Mouse (Mus musculus) layer of hippocampus, postnatal 25 days (tissue): ENCODE data around the gene Kbtbd2. TPM values are rescaled to one million over a fixed set of nuclear protein-coding genes. Genes with fewer than 3 reads are reported as not detected.

ENCODE experiments used
- DNase-seq, 2 experiments: peaks; one replicate each; pipeline ENCODE4 v3.0.0; 2022; ENCODE audit warnings: mixed read lengths in 2 of 2, low spot score in 1 of 2; ENCODE audit errors: extremely low spot score in 1 of 2
- total RNA-seq, 2 experiments: library from RNA; stranded (reverse); gene quantifications; 2 replicates each; pipeline ENCODE4 v1.2.3; 2021

The Kbtbd2 gene
- total RNA-seq, 2 experiments from 2014 or later, result 49.0 to 53.0 TPM

GRCm38 (mm10) chr6:56789336-56789735, 8.3 kb downstream of the Kbtbd2 start:
- no peak for DNase-seq

GRCm38 (mm10) chr6:56787668-56788067, 9.9 kb downstream of the Kbtbd2 start:
- no peak for DNase-seq

GRCm38 (mm10) chr6:56785068-56785467, 12.5 kb downstream of the Kbtbd2 start:
- DNase-seq, result no peak

- no peak for DNase-seq
These were observed 13.9 kb downstream of the Kbtbd2 start for GRCm38 (mm10) chr6:56783561-56784272.

GRCm38 (mm10) chr6:56779636-56780035, 18.0 kb downstream of the Kbtbd2 start:
- DNase-seq, result no peak

- DNase-seq, result no peak
These were observed 21.8 kb downstream of the Kbtbd2 start for GRCm38 (mm10) chr6:56775816-56776215.

GRCm38 (mm10) chr6:56765696-56766095, 31.9 kb downstream of the Kbtbd2 start:
- no peak for DNase-seq

GRCm38 (mm10) chr6:56765265-56765664, 32.3 kb downstream of the Kbtbd2 start:
- no peak for DNase-seq

- no peak for DNase-seq
These were observed 38.3 kb downstream of the Kbtbd2 start for GRCm38 (mm10) chr6:56759324-56759723.

GRCm38 (mm10) chr6:56756117-56756516, 41.5 kb downstream of the Kbtbd2 start:
- no peak for DNase-seq

- DNase-seq, result no peak
These were observed 43.9 kb downstream of the Kbtbd2 start for GRCm38 (mm10) chr6:56753719-56754118.

GRCm38 (mm10) chr6:56745950-56746543, 51.6 kb downstream of the Kbtbd2 start:
- no peak for DNase-seq

GRCm38 (mm10) chr6:56732545-56732944, 65.1 kb downstream of the Kbtbd2 start:
- no peak for DNase-seq

Other genes with a start within 250 kb of the Kbtbd2 start
- 1 to 10 TPM; 3.1 to 3.6 TPM for gene Pde1c, start 228.7 kb downstream of the Kbtbd2 start, total RNA-seq
- gene Lsm5, start 93.1 kb downstream of the Kbtbd2 start, total RNA-seq, result 10 to 100 TPM; 18.3 to 18.5 TPM
- 10 to 100 TPM; 40.4 to 42.1 TPM for gene Avl9, start 82.9 kb downstream of the Kbtbd2 start, total RNA-seq
- gene Fkbp9, start 34.2 kb upstream of the Kbtbd2 start, total RNA-seq, result 10 to 100 TPM; 26.6 to 29.5 TPM
- gene Nt5c3, start 126.1 kb upstream of the Kbtbd2 start, total RNA-seq, result 10 to 100 TPM; 40.9 TPM
- gene Vmn1r4, start 126.2 kb upstream of the Kbtbd2 start, total RNA-seq, result under 1 TPM; 0.16 to 0.22 TPM
- not detected for gene Vmn1r5, start 172.5 kb upstream of the Kbtbd2 start, total RNA-seq
- not detected for gene Vmn1r6, start 199.4 kb upstream of the Kbtbd2 start, total RNA-seq
- gene Vmn1r7, start 227.5 kb upstream of the Kbtbd2 start, total RNA-seq, result not detected
- not detected for gene Vmn1r8, start 234.5 kb upstream of the Kbtbd2 start, total RNA-seq